Mouse (Mus musculus) kidney, adult 8-10 months (tissue): Measurements from ENCODE around the gene Kdm1a.

Source experiments
- DNase-seq, 2 experiments: peaks; one replicate each; pipeline ENCODE4 v3.0.0; 2022

The Kdm1a gene

GRCm38 (mm10) chr4:136601476-136601875, 1.0 kb downstream of the Kdm1a start:
- peak; percentile 17 to 33 for DNase-seq

- no peak for DNase-seq
These were observed 2.0 kb downstream of the Kdm1a start for GRCm38 (mm10) chr4:136600536-136600935.

- DNase-seq = no peak
These were observed 2.7 kb downstream of the Kdm1a start for GRCm38 (mm10) chr4:136599869-136600268.

- DNase-seq = no peak
These were observed 4.2 kb downstream of the Kdm1a start for GRCm38 (mm10) chr4:136598268-136598876.

- peak in 1 of 2 experiments; percentile 26 for DNase-seq
These were observed 7.3 kb downstream of the Kdm1a start for GRCm38 (mm10) chr4:136595221-136595620.

- no peak for DNase-seq
These were observed 8.5 kb downstream of the Kdm1a start for GRCm38 (mm10) chr4:136594006-136594405.

GRCm38 (mm10) chr4:136592111-136592510, 10.4 kb downstream of the Kdm1a start:
- DNase-seq = no peak

- no peak for DNase-seq
These were observed 14.5 kb downstream of the Kdm1a start for GRCm38 (mm10) chr4:136588003-136588402.

- no peak for DNase-seq
These were observed 15.2 kb downstream of the Kdm1a start for GRCm38 (mm10) chr4:136587221-136587827.

GRCm38 (mm10) chr4:136581885-136582284, 20.6 kb downstream of the Kdm1a start:
- no peak for DNase-seq

- no peak for DNase-seq
These were observed 32.5 kb downstream of the Kdm1a start for GRCm38 (mm10) chr4:136569998-136570397.

- DNase-seq = no peak
These were observed 33.9 kb downstream of the Kdm1a start for GRCm38 (mm10) chr4:136568629-136569028.

GRCm38 (mm10) chr4:136562755-136563154, 39.8 kb downstream of the Kdm1a start:
- no peak for DNase-seq

GRCm38 (mm10) chr4:136560270-136560991, 42.1 kb downstream of the Kdm1a start:
- DNase-seq = no peak

- no peak for DNase-seq
These were observed 42.8 kb downstream of the Kdm1a start for GRCm38 (mm10) chr4:136559690-136560089.

GRCm38 (mm10) chr4:136557638-136558037, 44.9 kb downstream of the Kdm1a start:
- no peak for DNase-seq

- DNase-seq = no peak
These were observed 49.4 kb downstream of the Kdm1a start for GRCm38 (mm10) chr4:136553108-136553507.

GRCm38 (mm10) chr4:136548381-136548801, 54.1 kb downstream of the Kdm1a start:
- peak in 1 of 2 experiments; percentile 20 for DNase-seq

GRCm38 (mm10) chr4:136547721-136548120, 54.8 kb downstream of the Kdm1a start:
- no peak for DNase-seq

GRCm38 (mm10) chr4:136546279-136547045, 56.1 kb downstream of the Kdm1a start:
- no peak for DNase-seq

GRCm38 (mm10) chr4:136545151-136545550, 57.4 kb downstream of the Kdm1a start:
- no peak for DNase-seq

- DNase-seq = peak in 1 of 2 experiments; percentile 52
These were observed 76.1 kb downstream of the Kdm1a start for GRCm38 (mm10) chr4:136526412-136526811.

- no peak for DNase-seq
These were observed 78.2 kb downstream of the Kdm1a start for GRCm38 (mm10) chr4:136524309-136524708.
